In genomic region chrX:20946055-20946454, GRCm38 (mm10) we compare ENCODE assay signal across 8 mouse cellular contexts. TPM values are rescaled to one million over a fixed set of nuclear protein-coding genes. Genes with fewer than 3 reads are reported as not detected.
DNase-seq lines count a peak whose midpoint lies in the region; ATAC-seq lines count a peak whose summit lies in the region.

No protein-coding gene starts in this region.

- H3K4me3 ChIP-seq in heart, embryonic 11.5 days (ENCODE audit: low read depth, low read length), result no peak overlapping the region
- no peak overlapping the region for H3K4me3 ChIP-seq in embryonic facial prominence, embryonic 14.5 days (ENCODE audit: low read depth, low read length)

- DNase-seq in heart, adult 8-10 months (ENCODE audit: low spot score), result peak; percentile 33
- DNase-seq in A20 (ENCODE audit: low read depth, low spot score), result peak; percentile 31
- peak; percentile 56 for DNase-seq in adrenal gland, postnatal 10 days
- peak; percentile 24 for DNase-seq in embryonic facial prominence, embryonic 14.5 days (ENCODE audit: low spot score)
- peak; percentile 52 to 64 for DNase-seq in kidney, postnatal 25 days
- peak; percentile 59 for DNase-seq in lung, postnatal 14 days
- DNase-seq in splenic B cell, adult 2 months (ENCODE audit: low read depth, low spot score), result peak; percentile 61

- 21% methylated on average over 4 of the region's 4 CpGs for WGBS in heart, embryonic 11.5 days (ENCODE audit: insufficient replicate concordance)
- 17% methylated on average over 4 of the region's 4 CpGs for WGBS in embryonic facial prominence, embryonic 14.5 days

- no peak overlapping the region for H3K9ac ChIP-seq in heart, embryonic 11.5 days (ENCODE audit: low read depth, low read length)
- no peak overlapping the region for H3K9ac ChIP-seq in embryonic facial prominence, embryonic 14.5 days (ENCODE audit: low read depth, low read length)

- no peak overlapping the region for H3K27ac ChIP-seq in heart, embryonic 11.5 days (ENCODE audit: low read depth, low read length)
- H3K27ac ChIP-seq in embryonic facial prominence, embryonic 14.5 days (replicated peaks; ENCODE audit: low read depth, low read length), result no peak overlapping the region

- H3K36me3 ChIP-seq in heart, embryonic 11.5 days (ENCODE audit: control insufficient read depth, insufficient read depth, low read length), result no peaks in the 10 kb centered on the region
- H3K36me3 ChIP-seq in embryonic facial prominence, embryonic 14.5 days (ENCODE audit: control insufficient read depth, insufficient read depth, low read length), result peaks cover 6% of the 10 kb centered on the region; the same call in 1 of the 2 replicates
- H3K36me3 ChIP-seq in splenic B cell, adult 2 months (ENCODE audit: control insufficient read depth, insufficient read depth, low read length, poor library complexity, severe bottlenecking), result no peaks in the 10 kb centered on the region

- H3K27me3 ChIP-seq in heart, embryonic 11.5 days (ENCODE audit: control insufficient read depth, insufficient read depth, low read length), result no peaks in the 10 kb centered on the region
- H3K27me3 ChIP-seq in embryonic facial prominence, embryonic 14.5 days (replicated peaks; ENCODE audit: control insufficient read depth, insufficient read depth, low read length), result no peaks in the 10 kb centered on the region
- H3K27me3 ChIP-seq in splenic B cell, adult 2 months (ENCODE audit: control insufficient read depth, insufficient read depth, low read length, poor library complexity, severe bottlenecking), result no peaks in the 10 kb centered on the region

- H3K4me2 ChIP-seq in heart, embryonic 11.5 days, result no peak overlapping the region
- no peak overlapping the region for H3K4me2 ChIP-seq in embryonic facial prominence, embryonic 14.5 days (ENCODE audit: low read depth, low read length)

- peaks cover 3% of the 10 kb centered on the region; the same call in 1 of the 2 replicates for H3K4me1 ChIP-seq in heart, embryonic 11.5 days (ENCODE audit: control insufficient read depth, insufficient read depth, low read length)
- no peaks in the 10 kb centered on the region for H3K4me1 ChIP-seq in embryonic facial prominence, embryonic 14.5 days (ENCODE audit: control insufficient read depth, insufficient read depth, low read length)

- no peak for ATAC-seq in heart, embryonic 11.5 days (replicated peaks; ENCODE audit: insufficient number of reproducible peaks, low FRiP score, low TSS enrichment)
- no peak for ATAC-seq in embryonic facial prominence, embryonic 14.5 days (ENCODE audit: low read depth)

- H3K9me3 ChIP-seq in heart, embryonic 11.5 days (replicated peaks; ENCODE audit: control insufficient read depth, low read length), result no peaks in the 10 kb centered on the region
- no peaks in the 10 kb centered on the region for H3K9me3 ChIP-seq in embryonic facial prominence, embryonic 14.5 days (ENCODE audit: control insufficient read depth, low read length)

RNA-seq across cellular contexts. Expression of gene Elk1, which starts 4.4 kb away (rescaled TPM):
- 10 to 100 TPM in 1 of 4 experiments, 1 to 10 TPM in 3; 6.6 to 10.3 (median 8.4) TPM for total RNA-seq in heart, adult 8-10 months (2022)
- 6.0 and 7.7 TPM in 2 replicates for polyA plus RNA-seq in heart, embryonic 11.5 days (2014; fragmentation: Nextera tagmentation; extraction: Ambion mirVana)
- total RNA-seq in adrenal gland, postnatal 10 days (2021), result 10 to 100 TPM; 11.9 to 16.3 TPM
- 6.5 and 7.8 TPM in 2 replicates for polyA plus RNA-seq in embryonic facial prominence, embryonic 14.5 days (2014; fragmentation: Nextera tagmentation; extraction: Ambion mirVana)

RNA-seq across cellular contexts. Expression of gene Cfp, which starts 14.7 kb away (rescaled TPM):
- 10 to 100 TPM in 1 of 4 experiments, 1 to 10 TPM in 3; 5.2 to 22.7 (median 6.4) TPM for total RNA-seq in heart, adult 8-10 months (2022)
- 3.2 and 3.3 TPM in 2 replicates for polyA plus RNA-seq in heart, embryonic 11.5 days (2014; fragmentation: Nextera tagmentation; extraction: Ambion mirVana)
- 10 to 100 TPM; 18.5 to 19.1 TPM for total RNA-seq in adrenal gland, postnatal 10 days (2021)
- polyA plus RNA-seq in embryonic facial prominence, embryonic 14.5 days (2014; fragmentation: Nextera tagmentation; extraction: Ambion mirVana), result 7.5 TPM in 2 replicates

RNA-seq across cellular contexts. Expression of gene Uxt, which starts 15.8 kb away (rescaled TPM):
- total RNA-seq in heart, adult 8-10 months (2022), result 10 to 100 TPM; 37.6 to 45.1 (median 40.3) TPM
- polyA plus RNA-seq in heart, embryonic 11.5 days (2014; fragmentation: Nextera tagmentation; extraction: Ambion mirVana), result 46.8 and 48.4 TPM in 2 replicates
- 10 to 100 TPM; 36.0 to 42.0 TPM for total RNA-seq in adrenal gland, postnatal 10 days (2021)
- polyA plus RNA-seq in embryonic facial prominence, embryonic 14.5 days (2014; fragmentation: Nextera tagmentation; extraction: Ambion mirVana), result 45.9 and 47.6 TPM in 2 replicates

RNA-seq across cellular contexts. Expression of gene Syn1, which starts 25.3 kb away (rescaled TPM):
- total RNA-seq in heart, adult 8-10 months (2022), result under 1 TPM; 0.19 to 0.28 (median 0.22) TPM
- 0.52 and 0.56 TPM in 2 replicates for polyA plus RNA-seq in heart, embryonic 11.5 days (2014; fragmentation: Nextera tagmentation; extraction: Ambion mirVana)
- total RNA-seq in adrenal gland, postnatal 10 days (2021), result 10 to 100 TPM in 1 of 2 experiments, 1 to 10 TPM in 1; 6.4 to 12.3 TPM
- polyA plus RNA-seq in embryonic facial prominence, embryonic 14.5 days (2014; fragmentation: Nextera tagmentation; extraction: Ambion mirVana), result 4.5 and 5.2 TPM in 2 replicates
